Mouse (Mus musculus) heart, adult 18-20 months (tissue): ENCODE data around the gene Gm49359. TPM values are rescaled to one million over a fixed set of nuclear protein-coding genes. Genes with fewer than 3 reads are reported as not detected.
"Not testable (repeated sequence)": the region's sequence is repeated elsewhere in the genome, so short reads cannot be mapped to it uniquely, and the experiment has no call there.

Experiments used
- DNase-seq, 2 experiments: peaks; one replicate each; pipeline ENCODE4 v3.0.0; 2021 to 2022; ENCODE audit warnings: mixed read lengths in 1 of 2
- long read RNA-seq, 2 experiments: library from polyadenylated mRNA; stranded (forward); transcript quantifications; one replicate each; pipeline ENCODE4 v2.0.0; 2021
- microRNA-seq, 2 experiments: library from miRNA; unstranded; fragments of <30 nt; microRNA quantifications; one replicate each; pipeline ENCODE4 v1.2.0; 2022
- total RNA-seq, 2 experiments: library from RNA; stranded (reverse); gene quantifications; 2 replicates each; pipeline ENCODE4 v1.2.3; 2021

Gm49359 gene
- total RNA-seq, result 1 to 10 TPM; 5.0 to 5.6 TPM
- long read RNA-seq, experiment 1, result 0 reads
- long read RNA-seq, experiment 2, partial matches to known transcripts, result 0 of 1 reads
- long read RNA-seq, experiment 2, other reads (novel, unspliced or antisense), result 0 of 1 reads

DNA sequence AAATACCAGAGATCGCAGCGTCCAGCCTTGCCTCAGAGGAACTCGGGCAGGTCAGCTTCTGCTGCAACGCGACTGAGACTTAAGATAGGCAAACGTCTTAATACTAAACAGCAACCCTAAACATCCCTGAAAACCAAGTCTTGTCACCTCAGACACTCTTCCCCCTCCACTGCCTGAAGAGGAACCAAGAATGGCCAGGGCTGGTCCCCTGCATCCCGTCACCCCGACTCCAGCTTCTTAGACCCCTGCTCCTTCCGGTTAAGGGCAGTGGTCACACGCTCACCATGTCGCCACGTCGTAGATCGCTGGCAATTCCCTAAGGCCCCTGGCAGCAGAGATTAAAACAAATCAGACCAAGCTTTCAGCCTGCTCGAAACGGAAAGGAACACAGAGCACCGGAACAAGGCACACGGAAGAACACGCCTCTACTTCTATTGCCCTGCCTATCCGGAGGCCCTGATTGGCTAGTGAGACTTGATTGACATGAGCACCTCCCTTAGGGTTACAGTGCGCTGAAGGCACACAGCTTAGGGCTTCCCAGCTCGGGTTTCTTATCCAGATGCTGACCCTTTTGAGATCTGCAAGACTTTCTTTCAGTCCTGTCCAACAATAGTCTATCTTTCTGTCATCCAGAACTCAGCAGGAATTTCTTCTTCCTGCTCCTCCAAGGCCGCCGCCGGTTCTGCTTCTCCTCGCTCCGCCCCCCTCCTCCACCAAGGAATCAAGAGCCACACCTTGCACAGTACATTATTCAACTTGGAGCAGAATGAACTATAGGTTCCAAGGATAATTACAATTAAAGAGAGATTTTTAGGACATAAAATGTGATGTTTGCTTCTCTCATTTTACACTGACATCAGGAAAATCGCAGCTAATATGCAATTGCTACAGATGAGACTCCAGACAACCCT, at the start of gene Gm49359:
Gene Gm49359 (minus strand): TSS at position 409 of the 911 bp plus-strand sequence.
- DNase-seq, result peak; percentile 95

- not testable (repeated sequence) for DNase-seq
These were observed 44.2 kb upstream of the Gm49359 start for GRCm38 (mm10) chr13:62510641-62511420.

GRCm38 (mm10) chr13:62472661-62473060, 6.0 kb upstream of the Gm49359 start:
- DNase-seq, result not testable (repeated sequence)

GRCm38 (mm10) chr13:62469947-62470346, 3.3 kb upstream of the Gm49359 start:
- DNase-seq, result peak; percentile 9 to 23

Small RNA genes within 50 kb of the gene (microRNA-seq; reads per million reads assigned to microRNA genes)
- 0 reads per million in 2 experiments for gene Gm22256

Other genes with a start within 250 kb of the Gm49359 start
- gene Gm3604, start 83.7 kb downstream of the Gm49359 start, total RNA-seq, result 1 to 10 TPM in 1 of 2 experiments, under 1 TPM in 1; 0.44 to 1.1 TPM
- gene Zfp935, start 91.7 kb upstream of the Gm49359 start, total RNA-seq, result 1 to 10 TPM in 1 of 2 experiments, not detected in 1; 1.3 TPM
- 1 to 10 TPM; 4.2 to 4.4 TPM for gene Zfp934, start 104.4 kb upstream of the Gm49359 start, total RNA-seq
- gene 6720489N17Rik, start 157.3 kb upstream of the Gm49359 start, total RNA-seq, result under 1 TPM; 0.55 to 0.87 TPM